Mouse (Mus musculus) limb, embryonic 14.5 days (tissue): ENCODE data around the gene Mapkapk3. TPM values are rescaled to one million over a fixed set of nuclear protein-coding genes. Genes with fewer than 3 reads are reported as not detected.

ENCODE experiments used
- ATAC-seq: fragments of 200-750 bp; cut with Nextera tagmentation; 2 replicates; pipeline ENCODE4 v1.8.0; 2017; ENCODE audit warnings: low read depth, moderate number of reproducible peaks, moderate TSS enrichment; ENCODE audit not compliant: low FRiP score
- DNase-seq: peaks from one replicate; pipeline ENCODE4 v3.0.0-alpha.2; 2015; ENCODE audit warnings: low spot score
- H3K27ac ChIP-seq: fragments of 300-500 bp; sonication (generic); replicated peaks from 2 replicates; pipeline ENCODE4 v1.5.1; 2014; ENCODE audit warnings: low read depth, mild to moderate bottlenecking, low read length, moderate library complexity, mixed read lengths
- H3K27me3 ChIP-seq: fragments of 300-500 bp; sonication (generic); 2 replicates; pipeline ENCODE4 v1.6.1; 2014; ENCODE audit warnings: low read length, mixed read lengths; ENCODE audit not compliant: control insufficient read depth, insufficient read depth
- H3K36me3 ChIP-seq: fragments of 300-500 bp; sonication (generic); 2 replicates; pipeline ENCODE4 v1.6.1; 2014; ENCODE audit warnings: mild to moderate bottlenecking, low read length, moderate library complexity, mixed read lengths; ENCODE audit not compliant: control insufficient read depth, insufficient read depth
- H3K4me1 ChIP-seq: fragments of 300-500 bp; sonication (generic); 2 replicates; pipeline ENCODE4 v1.6.1; 2014; ENCODE audit warnings: antibody characterized with exemption, low read length, mixed read lengths; ENCODE audit not compliant: control insufficient read depth, insufficient read depth
- H3K4me2 ChIP-seq: fragments of 300-500 bp; sonication (generic); replicated peaks from 2 replicates; pipeline ENCODE4 v1.6.1; 2014; ENCODE audit warnings: low read depth, mild to moderate bottlenecking, low read length, moderate library complexity; ENCODE audit not compliant: severe bottlenecking
- H3K4me3 ChIP-seq: fragments of 300-500 bp; sonication (generic); replicated peaks from 2 replicates; pipeline ENCODE4 v1.5.1; 2014; ENCODE audit warnings: low read length
- H3K9ac ChIP-seq: fragments of 300-500 bp; sonication (generic); 2 replicates; pipeline ENCODE4 v1.6.1; 2014; ENCODE audit warnings: mild to moderate bottlenecking, low read depth, low read length, moderate library complexity; ENCODE audit not compliant: severe bottlenecking
- H3K9me3 ChIP-seq: fragments of 300-500 bp; sonication (generic); 2 replicates; pipeline ENCODE4 v1.6.1; 2016; ENCODE audit warnings: low read length; ENCODE audit not compliant: control insufficient read depth
- POLR2A ChIP-seq: fragments of 200-500 bp; IDR thresholded peaks from 2 replicates; pipeline ENCODE4 v1.8.0; 2012; ENCODE audit warnings: inconsistent platforms, mild to moderate bottlenecking, moderate library complexity, borderline replicate concordance; ENCODE audit not compliant: insufficient read depth, insufficient read length; ENCODE audit errors: extremely low read depth
- WGBS: fragments of 180-500 bp; shearing (Covaris S2); extraction: QIAGEN DNeasy Blood & Tissue Kit; methylation state at CpG from one replicate; pipeline ENCODE4 v1.1.7; 2014; 5-methylcytosine and 5-hydroxymethylcytosine counted together
- polyA plus RNA-seq, 2 experiments: library from polyadenylated mRNA; depleted of rRNA in 1 of 2; stranded (reverse) in 1 of 2; unstranded in 1 of 2; fragments of >200 nt; fragmentation: Nextera tagmentation in 1 of 2; extraction: Ambion mirVana in 1 of 2; gene quantifications; 2 replicates each; pipeline versions ENCODE4 v1.2.1 to v1.2.3; 2012 to 2014

Gene Mapkapk3
- polyA plus RNA-seq, 2 experiments, result 9.7 to 15.2 TPM

DNA sequence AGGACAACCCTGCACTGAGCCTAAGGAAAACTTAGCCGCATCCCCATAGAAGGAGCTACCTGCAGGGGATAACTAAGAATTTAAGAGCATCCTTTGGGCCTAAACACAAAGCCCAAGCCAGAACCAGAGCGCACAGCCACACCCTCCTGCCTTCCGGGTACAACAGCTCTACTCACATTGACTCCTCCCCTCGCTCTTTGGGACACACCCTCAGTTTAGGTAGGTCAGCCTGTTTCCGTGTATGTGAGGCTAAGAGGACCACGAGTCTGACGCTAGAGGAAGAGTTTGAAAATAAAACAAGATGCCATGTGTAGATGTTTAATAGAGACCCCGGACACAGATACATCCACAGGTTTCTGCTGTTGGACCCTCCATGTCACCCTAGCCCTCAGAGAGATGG is 966 bp downstream of the Mapkapk3 start:
- no peak for TF ChIP-seq POLR2A
- peak overlapping the region; percentile 97 for H3K4me2 ChIP-seq
- no peaks in the 10 kb centered on the region for H3K27me3 ChIP-seq
- peaks cover 12% of the 10 kb centered on the region; the same call in 1 of the 2 replicates for H3K4me1 ChIP-seq
- 24% methylated on average over 8 of the region's 8 CpGs for WGBS
- peak overlapping the region; percentile 49 for H3K4me3 ChIP-seq
- H3K9ac ChIP-seq, result no peak overlapping the region
- no peak for DNase-seq
- no peaks in the 10 kb centered on the region for H3K36me3 ChIP-seq
- no peaks in the 10 kb centered on the region for H3K9me3 ChIP-seq
- no peak overlapping the region for H3K27ac ChIP-seq
- ATAC-seq, result no peak

GRCm38 (mm10) chr9:107288105-107288650 is 1.5 kb downstream of the Mapkapk3 start:
- no peaks in the 10 kb centered on the region for H3K36me3 ChIP-seq
- 91% methylated on average over 14 of the region's 14 CpGs for WGBS
- H3K27me3 ChIP-seq, result no peaks in the 10 kb centered on the region
- peaks cover 12% of the 10 kb centered on the region; the same call in 1 of the 2 replicates for H3K4me1 ChIP-seq
- ATAC-seq (no peak), DNase-seq (no peak)
- H3K4me3 ChIP-seq, result no peak overlapping the region
- H3K9me3 ChIP-seq, result no peaks in the 10 kb centered on the region
- H3K4me2 ChIP-seq, result peak overlapping the region; percentile 97; the same call in 1 of the 2 replicates
- H3K9ac ChIP-seq, result no peak overlapping the region
- TF ChIP-seq POLR2A, result no peak
- H3K27ac ChIP-seq, result no peak overlapping the region

DNA sequence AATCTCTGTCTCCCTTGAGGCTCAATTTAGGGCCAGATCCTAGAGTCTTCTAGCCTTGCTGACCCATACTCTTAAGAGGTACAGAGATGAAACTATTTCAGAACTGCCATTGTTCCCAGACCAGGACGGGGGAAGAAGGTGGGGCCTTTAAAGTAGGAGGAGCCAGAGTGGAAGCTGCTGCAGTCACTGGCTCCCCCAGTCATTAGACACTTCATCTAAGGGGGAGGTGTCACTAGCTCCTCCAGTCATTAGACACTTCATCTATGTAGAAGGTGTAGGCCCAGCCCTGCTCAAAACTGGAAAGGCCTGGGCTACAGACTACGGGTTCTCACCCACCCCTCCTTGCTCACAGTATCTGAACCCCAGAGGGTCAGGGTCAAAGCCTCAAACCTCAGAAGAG is 2.4 kb downstream of the Mapkapk3 start:
- Histone ChIP-seq H3K27ac (no peak overlapping the region), H3K36me3 (no peaks in the 10 kb centered on the region), H3K4me1 (peaks cover 12% of the 10 kb centered on the region; the same call in 1 of the 2 replicates), H3K9ac (no peak overlapping the region), H3K4me2 (no peak overlapping the region), H3K27me3 (no peaks in the 10 kb centered on the region), H3K4me3 (no peak overlapping the region), H3K9me3 (no peaks in the 10 kb centered on the region)
- 76% methylated on average over 2 of the region's 2 CpGs for WGBS
- ATAC-seq, result no peak
- DNase-seq, result no peak
- no peak for TF ChIP-seq POLR2A

- no peak for TF ChIP-seq POLR2A
- peaks cover 11% of the 10 kb centered on the region; the same call in 1 of the 2 replicates for H3K4me1 ChIP-seq
- H3K9me3 ChIP-seq, result no peaks in the 10 kb centered on the region
- no peaks in the 10 kb centered on the region for H3K36me3 ChIP-seq
- no peak overlapping the region for H3K4me3 ChIP-seq
- no peaks in the 10 kb centered on the region for H3K27me3 ChIP-seq
- no peak for DNase-seq
- no peak overlapping the region for H3K9ac ChIP-seq
- H3K4me2 ChIP-seq, result no peak overlapping the region
- 19% methylated on average over 3 of the region's 3 CpGs for WGBS
- no peak overlapping the region for H3K27ac ChIP-seq
- no peak for ATAC-seq
Observed at GRCm38 (mm10) chr9:107285009-107285408, 4.7 kb downstream of the Mapkapk3 start.

- no peaks in the 10 kb centered on the region for H3K36me3 ChIP-seq
- no peaks in the 10 kb centered on the region for H3K27me3 ChIP-seq
- no peak overlapping the region for H3K4me3 ChIP-seq
- ATAC-seq (no peak), DNase-seq (no peak)
- H3K9ac ChIP-seq, result no peak overlapping the region
- peaks cover 14% of the 10 kb centered on the region for H3K4me1 ChIP-seq
- WGBS, result 68% methylated on average over 9 of the region's 9 CpGs
- no peak overlapping the region for H3K4me2 ChIP-seq
- no peaks in the 10 kb centered on the region for H3K9me3 ChIP-seq
- no peak overlapping the region for H3K27ac ChIP-seq
- no peak for TF ChIP-seq POLR2A
Observed at GRCm38 (mm10) chr9:107282951-107283350, 6.7 kb downstream of the Mapkapk3 start.
